Mouse (Mus musculus) liver (tissue): ENCODE data around the gene Nyap2.
"Not testable (repeated sequence)": the region's sequence is repeated elsewhere in the genome, so short reads cannot be mapped to it uniquely, and the experiment has no call there.

Experiments
- DNase-seq: peaks from one replicate; pipeline ENCODE4 v3.0.0-alpha.2; 2020; ENCODE audit warnings: mixed read lengths

The Nyap2 gene

DNA sequence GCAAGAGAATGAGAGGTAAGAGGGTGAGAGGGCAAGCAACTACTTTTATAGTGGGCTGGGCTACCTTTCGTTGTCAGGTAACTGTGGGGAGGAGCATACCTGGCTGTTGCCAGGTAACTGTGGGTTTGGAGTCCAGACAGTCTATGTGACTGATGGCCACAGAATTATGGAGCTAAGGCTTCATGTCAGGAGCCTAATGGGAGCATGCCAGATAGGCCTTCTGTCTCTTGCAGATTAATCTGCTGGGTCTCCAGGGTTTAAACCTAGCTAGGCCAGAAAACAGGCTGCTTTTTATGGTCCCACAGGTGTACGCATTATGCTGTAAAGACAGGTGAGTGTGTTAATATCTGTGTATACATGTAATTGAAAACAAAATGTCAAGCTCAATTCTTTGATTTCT is 132.8 kb downstream of the Nyap2 start:
- no peak for DNase-seq

GRCm38 (mm10) chr1:81211491-81211890 is 134.7 kb downstream of the Nyap2 start:
- DNase-seq: no peak

- DNase-seq: no peak
These were observed 143.0 kb downstream of the Nyap2 start for GRCm38 (mm10) chr1:81219790-81220189.

DNA sequence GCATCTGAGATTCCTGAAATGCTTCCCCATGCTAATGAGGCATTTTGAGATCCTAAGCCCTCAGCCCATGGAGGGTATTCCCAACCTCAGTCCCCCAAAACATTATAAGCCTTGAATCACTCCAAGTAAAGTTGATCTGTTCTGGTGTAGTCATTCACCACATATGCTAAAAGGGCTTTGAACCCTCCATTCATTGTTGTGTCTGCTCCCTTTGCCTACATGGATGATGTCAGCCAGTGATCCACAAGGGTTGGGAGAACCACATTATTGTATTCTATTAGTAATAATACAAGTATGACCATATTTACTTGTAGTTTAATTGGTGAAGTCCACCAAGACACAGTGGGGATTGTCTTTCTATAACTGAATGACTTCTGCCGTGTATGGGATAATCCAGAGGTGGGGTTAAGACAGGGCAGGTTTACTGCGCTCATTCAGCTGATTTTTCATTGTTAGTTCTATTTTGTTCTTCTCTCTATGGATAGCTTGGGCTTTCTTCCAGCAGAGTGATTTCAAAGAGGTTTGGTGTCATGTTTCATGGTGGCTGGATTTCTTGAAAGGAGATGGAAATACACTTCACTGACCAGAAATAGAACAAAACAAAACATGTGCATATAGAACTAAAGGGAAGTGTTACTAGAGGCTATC is 155.1 kb downstream of the Nyap2 start:
- DNase-seq: no peak

DNA sequence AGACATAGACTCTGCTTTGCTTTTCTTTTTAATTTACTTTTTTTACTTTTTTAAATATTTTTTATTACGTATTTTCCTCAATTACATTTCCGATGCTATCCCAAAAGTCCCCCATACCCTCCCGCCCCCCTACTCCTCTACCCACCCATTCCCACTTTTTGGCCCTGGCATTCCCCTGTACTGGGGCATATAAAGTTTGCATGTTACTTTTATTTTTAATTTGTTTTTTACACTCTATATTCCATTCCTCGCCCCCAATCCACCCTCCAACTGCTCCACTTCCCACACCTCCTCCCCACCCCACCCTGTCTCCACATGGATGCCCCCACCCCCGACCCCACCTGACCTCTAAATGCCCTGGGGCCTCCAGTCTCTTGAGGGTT is 155.6 kb downstream of the Nyap2 start:
- not testable (repeated sequence) for DNase-seq

DNA sequence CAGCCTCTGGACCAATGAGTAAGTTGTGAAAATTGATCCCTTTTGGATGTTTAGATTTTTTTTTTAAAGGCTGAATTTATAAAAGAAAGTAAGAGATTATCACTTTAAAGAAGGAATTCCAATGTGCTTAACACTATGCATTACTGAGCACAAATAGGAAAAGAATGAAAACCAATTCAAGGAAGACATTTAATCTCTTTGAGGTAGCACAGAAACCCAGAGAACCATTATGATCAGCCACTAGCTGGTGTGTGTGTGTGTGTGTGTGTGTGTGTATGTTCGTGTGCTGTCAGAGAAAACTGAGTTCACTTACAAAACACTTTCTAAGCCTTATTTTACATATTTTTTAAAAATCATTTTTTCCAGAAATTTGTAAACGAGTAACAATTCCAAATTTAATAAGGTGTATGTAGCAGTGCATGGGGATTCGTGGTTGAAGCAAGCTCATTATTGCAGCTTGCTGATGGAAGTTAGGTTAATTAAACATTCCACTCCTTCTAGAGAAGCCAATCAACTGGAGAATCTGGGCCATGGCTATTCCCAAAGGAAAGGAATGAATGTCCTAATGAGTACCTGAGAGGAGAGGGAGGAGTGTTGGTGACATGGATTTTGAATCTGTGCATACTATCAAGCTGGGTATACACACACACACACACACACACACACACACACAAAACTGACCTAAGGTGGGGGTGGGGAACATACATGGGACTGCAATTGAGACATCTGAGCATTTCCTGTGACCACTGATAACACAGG is 171.9 kb downstream of the Nyap2 start:
- DNase-seq: no peak

GRCm38 (mm10) chr1:81250068-81250467 is 173.3 kb downstream of the Nyap2 start:
- no peak for DNase-seq

GRCm38 (mm10) chr1:81266441-81266840 is 189.7 kb downstream of the Nyap2 start:
- DNase-seq: no peak

DNA sequence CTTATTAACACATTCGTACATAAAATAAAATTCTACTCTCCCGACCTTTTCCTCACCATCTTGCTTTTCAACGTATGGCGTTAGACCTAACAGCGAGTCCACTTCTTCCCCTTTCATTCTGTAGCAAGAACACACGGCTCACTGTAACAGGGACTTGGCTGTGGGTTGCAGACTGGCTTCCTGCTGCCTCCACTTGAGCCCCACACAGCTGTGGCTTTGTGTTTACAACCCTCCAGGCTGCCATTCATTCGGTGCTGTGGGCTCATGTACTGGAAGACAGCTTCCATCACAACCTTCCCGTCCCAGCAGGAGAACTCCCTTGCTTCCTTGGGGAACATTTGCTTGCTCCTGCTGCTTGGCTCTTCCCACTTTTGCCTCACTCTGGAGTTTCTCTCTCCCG is 204.2 kb downstream of the Nyap2 start:
- no peak for DNase-seq

GRCm38 (mm10) chr1:81285633-81286032 is 208.9 kb downstream of the Nyap2 start:
- DNase-seq: no peak

DNA sequence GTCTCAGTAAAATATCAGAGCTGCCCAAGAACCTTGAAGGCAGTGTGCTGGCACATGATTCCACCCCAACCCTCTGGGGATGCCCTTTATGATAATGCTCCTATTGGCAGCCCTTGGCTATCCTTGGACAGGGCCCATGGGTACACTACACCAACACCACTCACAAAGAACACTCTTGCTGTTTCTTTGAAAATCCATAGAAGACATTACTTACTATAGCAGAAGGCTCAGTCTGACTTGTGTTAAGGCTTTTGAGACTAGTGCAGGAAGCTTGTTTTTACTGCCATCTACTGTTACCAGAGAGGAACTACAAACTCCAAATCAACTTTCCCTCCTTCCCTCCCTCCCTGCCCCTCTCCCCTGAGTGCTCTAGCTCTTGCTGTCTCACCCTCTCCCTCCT is 210.3 kb downstream of the Nyap2 start:
- no peak for DNase-seq

GRCm38 (mm10) chr1:81300735-81301134 is 224.0 kb downstream of the Nyap2 start:
- no peak for DNase-seq

GRCm38 (mm10) chr1:81301661-81302060 is 224.9 kb downstream of the Nyap2 start:
- DNase-seq: no peak

GRCm38 (mm10) chr1:81303389-81303788 is 226.6 kb downstream of the Nyap2 start:
- no peak for DNase-seq

DNA sequence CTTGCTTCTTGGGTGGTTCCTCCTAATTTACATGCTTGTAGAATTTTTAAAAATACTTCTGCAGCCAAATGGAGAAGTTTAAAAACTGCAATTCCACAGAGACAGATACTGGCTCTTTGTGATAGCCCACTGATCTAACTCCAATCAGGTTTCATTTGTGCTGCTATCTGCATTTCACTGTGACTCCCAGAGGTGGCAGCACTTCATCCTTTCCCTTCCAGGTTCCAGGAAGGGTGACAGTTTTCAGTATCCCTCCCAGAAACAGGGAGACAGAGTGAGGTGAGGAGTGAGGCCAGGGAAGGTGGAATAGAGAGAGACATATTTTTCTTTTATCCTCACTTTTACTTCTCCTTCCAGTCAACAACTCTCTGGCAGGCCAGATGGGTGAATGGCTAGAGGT is 230.7 kb downstream of the Nyap2 start:
- no peak for DNase-seq

- DNase-seq: no peak
These were observed 231.2 kb downstream of the Nyap2 start for GRCm38 (mm10) chr1:81307934-81308333.

DNA sequence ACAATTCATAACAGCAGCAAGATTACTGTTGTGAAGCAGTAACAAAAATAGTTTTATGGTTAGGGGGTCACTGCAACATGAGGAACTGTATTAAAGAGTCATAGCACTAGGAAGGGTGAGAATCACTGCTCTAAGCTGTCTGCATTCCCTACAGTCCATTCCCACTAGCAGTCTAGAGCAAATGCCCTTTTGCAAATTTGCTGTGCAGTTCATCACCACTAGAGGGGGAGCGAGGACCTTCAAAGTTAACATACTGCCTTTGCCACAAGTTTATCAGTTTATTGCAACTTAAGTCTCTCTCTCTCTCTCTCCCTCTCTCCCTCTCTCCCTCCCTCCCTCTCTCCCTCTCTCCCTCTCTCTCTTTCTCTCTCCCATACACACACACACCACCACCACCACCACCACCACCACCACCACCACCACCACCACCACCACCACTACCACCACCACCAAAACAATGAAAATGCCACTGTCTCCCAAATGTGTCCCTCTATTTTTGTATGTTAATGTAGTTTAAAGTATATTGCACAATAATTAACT is 233.4 kb downstream of the Nyap2 start:
- peak; percentile 51 for DNase-seq

- DNase-seq: peak; percentile 57
These were observed 239.7 kb downstream of the Nyap2 start for GRCm38 (mm10) chr1:81316403-81316994.

DNA sequence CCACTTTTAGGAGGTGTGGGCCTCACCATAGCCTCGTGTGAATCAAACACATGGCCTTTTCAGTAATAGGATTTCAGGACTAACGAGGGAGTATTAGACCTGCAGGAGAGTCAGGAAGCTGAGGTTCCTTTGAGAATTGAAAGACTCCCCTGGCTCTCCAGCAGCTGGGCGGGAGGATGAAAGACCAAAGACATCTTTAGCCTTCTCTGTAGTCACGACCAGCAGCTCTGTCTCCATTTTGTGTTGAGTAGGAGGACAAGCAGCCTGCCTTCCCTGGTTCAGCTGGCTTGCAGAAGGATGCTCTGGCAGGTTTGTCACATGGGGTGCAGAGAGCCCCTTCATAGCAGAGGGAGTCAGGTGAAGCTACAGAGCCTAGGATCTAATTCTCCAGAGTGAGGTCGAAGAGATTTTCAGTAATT is 240.3 kb downstream of the Nyap2 start:
- DNase-seq: no peak

GRCm38 (mm10) chr1:81387722-81388121 is 311.0 kb downstream of the Nyap2 start:
- DNase-seq: no peak
